Mouse (Mus musculus) embryo, embryonic 11.5 days (tissue): ENCODE data around the gene Mlf2.
"Not testable (repeated sequence)": the region's sequence is repeated elsewhere in the genome, so short reads cannot be mapped to it uniquely, and the experiment has no call there.

Experiments
- DNase-seq: peaks from one replicate; pipeline ENCODE4 v3.0.0-alpha.2; 2012; ENCODE audit warnings: low read depth, low spot score

The Mlf2 gene

DNA sequence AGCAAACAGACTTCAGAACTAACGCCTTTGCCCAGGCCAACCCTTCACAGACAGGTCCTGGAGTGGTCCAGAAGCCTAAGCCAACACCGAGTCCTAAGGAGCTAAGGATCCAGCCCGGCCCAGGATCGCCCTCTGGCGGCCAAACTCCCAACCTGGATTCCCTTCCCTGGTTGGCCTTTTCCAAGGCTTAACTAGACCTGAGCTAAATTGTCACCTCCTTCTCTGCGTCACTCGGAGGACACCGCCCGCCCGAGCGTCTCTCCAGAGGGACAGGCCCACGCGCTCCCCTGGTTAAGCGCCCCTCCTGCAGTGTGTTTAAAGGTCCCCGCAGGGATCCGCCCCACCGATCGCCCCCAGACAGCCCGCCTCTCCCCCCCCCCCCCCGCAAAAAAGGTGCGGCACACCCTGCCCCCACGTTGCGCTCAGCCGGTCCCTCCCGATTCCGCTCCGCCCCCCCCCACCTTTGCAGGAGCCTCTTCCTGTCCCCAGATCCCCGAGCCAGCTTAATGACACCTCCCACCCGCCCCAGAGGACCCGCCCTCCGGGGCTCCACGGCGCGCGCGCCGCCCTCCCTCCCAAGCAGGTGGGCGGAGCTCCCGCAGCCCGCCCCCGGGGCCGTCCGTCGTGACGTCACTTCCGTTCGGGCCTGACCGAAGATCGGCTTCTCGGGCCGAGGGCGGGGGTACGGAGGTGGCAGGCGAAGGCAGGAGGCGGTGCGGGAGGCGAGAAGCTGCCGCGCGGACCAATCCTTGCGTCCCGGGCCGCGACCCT, at the start of gene Mlf2:
Mlf2 (plus strand) TSS at position 633 of the 771 bp plus-strand sequence.
- DNase-seq, result peak; percentile 98

DNA sequence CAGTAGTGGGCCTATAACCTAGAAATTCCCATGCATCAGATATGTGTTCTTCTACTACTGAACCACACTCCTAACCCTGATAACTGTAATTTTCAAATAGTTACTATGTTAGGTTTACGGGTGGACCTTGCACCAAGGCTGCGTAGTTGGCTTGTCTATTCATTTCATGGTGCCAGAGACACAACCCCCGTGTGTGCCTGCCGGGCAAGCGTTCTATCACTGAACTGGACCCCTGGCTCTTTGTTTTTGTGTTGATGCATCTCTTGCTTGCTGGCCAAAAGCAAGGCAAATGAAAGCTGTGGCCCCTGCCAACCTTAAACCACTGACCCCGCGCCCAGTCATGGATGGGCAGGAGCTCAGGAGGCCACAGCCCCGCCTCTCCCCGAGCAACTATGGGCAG, 49.4 kb upstream of the Mlf2 start:
- DNase-seq, result no peak

DNA sequence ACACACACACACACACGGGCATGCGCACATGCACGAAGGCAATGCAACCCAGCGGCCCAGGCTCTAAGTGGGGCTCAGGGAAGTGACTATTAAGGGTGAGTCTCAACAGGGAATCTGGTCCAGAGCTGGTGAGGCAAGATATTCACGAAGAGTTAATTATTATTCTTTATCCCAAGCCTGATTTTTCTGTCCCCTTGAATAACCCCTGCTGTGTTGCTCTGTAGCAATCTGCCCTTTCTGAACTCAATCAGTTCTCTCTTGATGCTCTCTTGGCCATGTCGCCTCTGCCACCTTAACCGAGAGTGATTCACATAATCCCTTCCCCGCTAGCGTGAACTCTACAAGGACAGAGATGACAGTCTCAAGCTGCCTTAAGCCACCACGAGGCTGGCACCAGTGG, 47.8 kb upstream of the Mlf2 start:
- no peak for DNase-seq

DNA sequence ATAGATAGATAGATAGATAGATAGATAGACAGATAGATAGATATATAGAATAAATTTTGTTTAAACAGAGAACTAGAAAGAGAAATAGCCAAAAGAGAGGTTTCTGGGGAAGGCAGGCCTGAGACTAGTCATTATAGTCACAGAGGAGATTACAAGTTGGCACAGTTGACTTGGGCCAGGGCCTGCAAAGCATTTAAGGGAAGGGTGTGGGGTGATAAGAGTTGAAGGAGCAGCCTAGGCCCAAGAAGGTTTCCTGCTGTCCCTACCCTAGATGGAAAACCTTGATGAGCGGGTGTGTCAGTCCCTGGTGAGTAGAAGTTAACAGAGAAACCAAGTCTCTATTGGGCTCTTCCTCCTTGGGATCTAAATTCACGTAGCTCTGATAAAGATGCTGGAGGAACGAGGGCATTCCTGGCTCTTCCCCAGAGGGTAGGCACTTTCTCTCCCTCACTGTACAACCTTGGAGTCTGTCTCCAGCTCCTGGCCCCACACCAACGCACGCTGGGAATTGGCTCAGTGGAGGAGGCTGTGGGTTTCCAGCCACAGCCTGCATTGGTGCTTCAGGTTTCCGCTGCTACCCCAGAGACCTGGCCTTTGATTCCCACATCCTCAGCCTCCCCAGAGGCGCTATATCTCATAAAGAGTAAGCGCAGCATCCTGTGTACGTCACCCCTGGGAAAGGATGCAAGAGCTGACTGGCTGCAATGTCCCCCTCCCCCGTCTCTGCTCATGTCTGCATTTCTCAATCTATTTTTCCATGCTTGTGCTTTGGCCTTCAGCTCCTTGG, 46.3 kb upstream of the Mlf2 start:
- no peak for DNase-seq

DNA sequence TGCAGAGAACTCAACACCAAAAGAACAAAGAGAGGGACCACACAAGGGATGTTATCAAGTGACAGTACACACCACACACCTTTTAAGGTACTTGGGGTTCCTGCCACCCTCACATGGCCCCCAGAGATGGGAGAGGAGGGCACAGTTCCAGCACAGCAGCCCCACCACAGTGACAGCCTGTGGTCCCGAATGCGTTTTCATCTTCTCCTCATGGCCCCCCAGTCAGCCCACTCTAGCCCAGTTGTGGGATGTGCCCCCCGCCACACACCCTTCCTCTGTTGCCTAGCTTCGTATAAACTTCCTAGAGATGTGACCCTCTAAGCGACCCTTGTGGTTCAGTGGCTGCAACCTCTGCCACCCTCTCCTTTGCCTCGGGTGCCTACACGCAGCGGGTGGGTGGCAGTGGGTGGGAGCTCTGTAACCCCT, 45.2 kb upstream of the Mlf2 start:
- no peak for DNase-seq

DNA sequence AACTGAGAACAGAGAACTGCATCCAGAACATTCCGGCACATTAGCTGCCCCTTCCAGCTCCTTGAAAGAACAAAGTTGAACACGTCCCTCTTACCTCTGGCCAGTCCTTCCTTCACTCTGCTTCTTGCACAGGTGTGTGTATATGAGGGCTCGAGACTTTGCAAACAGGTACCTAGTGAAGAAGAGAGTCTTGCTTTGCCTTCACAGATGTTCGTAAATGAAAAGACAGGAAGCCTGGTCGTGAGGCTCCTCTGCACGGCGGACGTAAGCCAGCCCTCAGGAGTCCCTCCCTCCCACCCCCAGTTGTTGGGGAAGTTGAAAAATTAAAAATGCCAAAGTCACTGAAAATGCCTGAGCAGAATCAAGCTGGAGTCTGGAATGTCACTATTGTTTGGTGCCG, 43.2 kb upstream of the Mlf2 start, which contains the start of gene Cd4:
Cd4 (minus strand) TSS at position 236 of the 400 bp plus-strand sequence.
- DNase-seq, result no peak

DNA sequence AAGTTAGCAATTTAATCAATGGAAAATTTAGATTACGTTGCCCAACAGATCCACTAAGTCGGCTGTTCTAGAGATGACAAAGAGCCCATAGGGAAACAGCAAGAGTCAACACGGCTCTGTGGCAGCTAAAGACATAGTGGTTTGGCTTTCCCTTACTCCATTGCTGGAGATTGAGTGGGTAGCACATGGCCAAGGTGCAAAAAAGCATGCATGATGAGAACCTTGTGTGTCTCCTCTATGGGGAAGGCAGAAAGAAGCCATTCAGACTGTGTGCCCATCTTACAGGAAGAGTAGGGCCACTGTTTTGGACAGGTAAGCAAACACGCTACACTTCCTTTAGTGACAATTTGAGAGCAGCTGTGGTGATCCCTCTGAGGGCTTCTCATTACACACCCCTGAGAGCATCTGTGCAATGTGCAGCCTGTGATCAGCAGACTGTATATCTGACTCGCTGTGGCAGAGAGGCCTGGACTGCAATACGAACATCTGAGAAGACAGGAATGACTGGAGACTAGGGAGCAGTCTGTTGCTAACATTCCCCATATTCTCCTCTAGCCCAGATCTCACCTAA, 42.5 kb upstream of the Mlf2 start:
- no peak for DNase-seq

DNA sequence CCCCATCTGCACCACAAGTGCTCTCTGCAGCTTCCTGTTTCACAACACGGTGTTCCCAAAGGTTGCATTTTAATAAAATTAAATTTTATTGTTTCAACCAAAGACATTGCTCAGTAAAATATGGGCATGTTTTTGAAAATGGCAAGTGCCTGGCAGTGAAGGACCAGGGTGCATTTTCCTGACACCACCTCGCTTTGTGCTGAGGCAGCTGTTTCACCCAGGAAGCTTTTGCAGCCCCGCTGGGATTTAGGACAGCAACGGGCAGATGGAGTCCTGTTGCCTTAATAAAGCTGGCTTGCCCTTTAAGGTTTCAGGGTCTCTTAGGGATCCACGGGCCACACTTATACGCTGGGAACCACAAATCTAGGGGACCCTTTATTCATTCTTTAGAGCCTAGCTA, 40.2 kb upstream of the Mlf2 start:
- DNase-seq, result no peak

DNA sequence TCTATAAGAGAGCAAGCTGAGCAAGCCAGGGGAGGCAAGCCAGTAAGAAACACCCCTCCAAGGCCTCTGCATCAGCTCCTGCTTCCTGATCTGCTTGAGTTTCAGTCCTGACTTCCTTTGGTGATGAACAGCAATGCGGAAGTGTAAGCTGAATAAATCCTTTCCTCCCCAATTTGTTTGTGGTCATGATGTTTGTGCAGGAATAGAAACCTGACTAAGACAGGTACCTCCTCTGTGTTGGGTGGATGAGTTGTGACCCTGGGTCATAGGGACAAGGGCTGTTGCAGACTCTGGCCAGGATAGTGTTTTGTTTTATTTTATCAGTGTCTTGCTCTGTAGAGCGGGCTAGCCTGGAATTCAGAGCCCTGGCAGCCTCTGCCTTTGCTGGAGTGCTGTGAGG, 37.1 kb upstream of the Mlf2 start:
- DNase-seq, result not testable (repeated sequence)

DNA sequence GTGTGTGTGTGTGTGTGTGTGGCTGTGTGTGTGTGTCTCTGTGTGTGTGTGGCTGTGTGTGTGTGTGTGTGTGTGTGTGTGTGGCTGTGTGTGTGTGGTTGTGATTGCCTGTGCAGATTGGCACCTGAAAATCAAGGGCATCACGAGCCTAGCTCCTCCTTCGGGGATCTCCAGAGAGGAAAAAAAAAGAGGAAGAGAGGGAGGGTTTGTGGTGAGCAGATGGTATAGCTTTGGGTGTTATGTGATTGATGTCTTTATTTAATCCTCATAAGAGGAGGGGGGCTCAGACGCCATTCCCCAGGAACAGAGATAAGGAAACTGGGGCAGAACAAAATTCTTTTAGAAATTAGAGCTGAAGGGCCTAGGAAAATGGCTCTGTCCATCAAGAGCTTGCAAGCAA, 32.8 kb upstream of the Mlf2 start:
- DNase-seq, result no peak

DNA sequence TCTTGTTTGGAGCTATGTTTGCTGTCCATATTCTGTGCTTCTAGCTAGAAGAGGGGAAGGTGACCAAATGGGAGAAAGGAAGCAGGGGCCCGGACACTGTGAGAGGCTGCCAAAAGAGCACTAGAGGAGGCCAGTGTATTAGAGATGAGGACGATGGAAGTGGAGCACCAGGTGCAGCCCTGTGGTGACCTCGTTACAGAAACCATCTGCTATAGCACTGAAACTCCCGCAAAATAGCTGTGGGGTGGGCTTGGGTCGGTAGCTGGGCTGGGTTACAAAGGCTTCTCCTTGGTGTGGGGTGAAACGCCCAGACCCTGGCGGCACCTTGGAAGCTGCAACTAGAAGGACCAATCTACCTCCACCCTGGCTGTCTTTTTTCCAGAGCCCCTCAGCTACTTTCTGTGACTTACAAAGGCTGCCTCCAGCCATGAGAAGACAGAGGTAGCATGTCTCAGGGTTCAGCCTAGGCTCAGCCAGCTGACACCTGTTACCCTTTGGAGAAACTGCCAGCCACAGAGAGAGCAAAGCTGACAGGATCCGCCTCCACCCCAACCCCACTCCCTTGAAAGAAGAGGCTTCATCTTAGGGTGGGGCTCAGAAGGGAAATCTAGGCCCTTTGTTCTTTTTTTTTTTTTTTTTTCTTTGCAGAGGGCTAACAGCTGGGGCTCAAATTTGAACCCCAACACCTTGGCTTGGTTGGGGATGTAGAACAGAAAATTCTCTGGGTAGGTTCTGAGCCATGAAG, 31.0 kb upstream of the Mlf2 start:
- DNase-seq, result no peak

DNA sequence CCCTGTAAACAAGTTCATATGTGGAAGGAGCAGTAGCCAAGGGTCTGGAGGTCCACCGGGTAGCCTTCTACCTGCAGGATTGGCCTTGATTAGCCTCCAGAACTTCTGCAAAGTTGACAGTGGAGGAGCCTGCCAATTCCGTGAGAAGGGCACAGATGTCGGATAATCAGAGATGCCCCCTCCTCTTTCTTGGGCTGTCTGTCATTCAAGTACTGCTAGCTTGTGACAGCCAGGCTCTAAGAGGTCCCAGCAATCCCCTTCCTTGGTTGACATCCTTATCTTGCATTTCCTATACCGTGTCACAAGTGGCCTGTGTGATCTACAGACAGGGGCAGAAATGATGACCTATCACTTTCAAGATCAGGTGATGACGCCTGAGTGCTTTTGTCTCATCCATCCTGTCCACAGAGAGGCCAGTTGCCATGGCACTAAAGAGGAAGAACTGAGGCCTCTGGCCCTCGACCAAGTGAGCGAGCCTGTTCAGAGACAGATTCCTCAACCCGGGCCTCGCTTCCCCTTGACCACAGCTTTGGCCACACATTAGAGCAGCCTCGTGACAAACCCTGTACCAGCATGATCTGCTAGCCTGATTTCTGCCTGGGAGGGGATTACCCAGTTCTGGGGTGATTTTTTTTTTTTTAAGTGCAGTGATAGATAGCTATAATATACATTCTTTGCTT, 30.2 kb upstream of the Mlf2 start:
- DNase-seq, result no peak

DNA sequence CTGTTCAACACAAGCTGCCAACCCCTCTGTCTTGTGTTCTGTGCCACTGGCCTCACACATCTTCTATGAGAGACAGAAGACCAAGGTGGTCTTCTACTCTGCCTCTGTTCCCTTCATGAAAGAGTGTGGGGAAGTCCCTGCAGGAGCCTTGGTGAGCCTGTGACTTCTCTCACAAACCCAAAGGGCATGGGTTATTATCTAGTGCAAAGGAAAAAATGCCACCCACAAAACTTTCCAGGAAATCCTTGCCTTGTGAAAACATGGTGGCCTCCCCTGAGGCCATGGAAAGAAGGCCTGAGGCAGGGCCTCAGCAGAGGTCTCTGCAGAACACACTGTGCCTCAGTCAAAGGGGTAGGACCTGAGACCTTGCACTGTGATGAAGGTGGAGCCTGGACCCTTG, 29.3 kb upstream of the Mlf2 start:
- no peak for DNase-seq

DNA sequence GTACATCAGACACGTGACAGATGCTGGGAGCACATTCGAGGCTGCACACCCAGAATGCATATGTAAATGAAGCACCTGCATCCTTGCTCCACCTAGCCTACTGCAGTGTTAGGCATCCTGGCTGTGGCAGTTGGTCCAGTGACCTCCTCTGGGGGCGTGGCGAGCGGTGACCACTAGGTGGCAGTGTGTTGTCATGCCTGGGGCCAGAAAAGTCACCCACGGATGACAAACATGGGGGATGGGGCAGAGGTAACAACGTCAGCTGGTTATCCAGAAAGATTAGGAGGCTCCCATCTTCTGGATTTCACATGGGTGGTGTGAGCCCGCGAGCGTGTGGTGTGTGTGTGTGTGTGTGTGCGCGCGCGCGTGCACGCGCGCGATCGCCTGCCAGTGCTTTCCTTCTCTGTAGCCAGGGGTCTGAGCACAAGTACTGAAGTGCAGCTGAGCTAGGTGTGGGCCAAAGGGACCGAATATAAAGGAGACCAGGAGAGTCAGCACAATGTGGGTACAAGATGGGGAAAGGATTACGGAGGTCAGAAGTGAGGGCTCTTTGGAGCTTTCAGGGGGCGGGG, 27.5 kb upstream of the Mlf2 start:
- peak; percentile 89 for DNase-seq

DNA sequence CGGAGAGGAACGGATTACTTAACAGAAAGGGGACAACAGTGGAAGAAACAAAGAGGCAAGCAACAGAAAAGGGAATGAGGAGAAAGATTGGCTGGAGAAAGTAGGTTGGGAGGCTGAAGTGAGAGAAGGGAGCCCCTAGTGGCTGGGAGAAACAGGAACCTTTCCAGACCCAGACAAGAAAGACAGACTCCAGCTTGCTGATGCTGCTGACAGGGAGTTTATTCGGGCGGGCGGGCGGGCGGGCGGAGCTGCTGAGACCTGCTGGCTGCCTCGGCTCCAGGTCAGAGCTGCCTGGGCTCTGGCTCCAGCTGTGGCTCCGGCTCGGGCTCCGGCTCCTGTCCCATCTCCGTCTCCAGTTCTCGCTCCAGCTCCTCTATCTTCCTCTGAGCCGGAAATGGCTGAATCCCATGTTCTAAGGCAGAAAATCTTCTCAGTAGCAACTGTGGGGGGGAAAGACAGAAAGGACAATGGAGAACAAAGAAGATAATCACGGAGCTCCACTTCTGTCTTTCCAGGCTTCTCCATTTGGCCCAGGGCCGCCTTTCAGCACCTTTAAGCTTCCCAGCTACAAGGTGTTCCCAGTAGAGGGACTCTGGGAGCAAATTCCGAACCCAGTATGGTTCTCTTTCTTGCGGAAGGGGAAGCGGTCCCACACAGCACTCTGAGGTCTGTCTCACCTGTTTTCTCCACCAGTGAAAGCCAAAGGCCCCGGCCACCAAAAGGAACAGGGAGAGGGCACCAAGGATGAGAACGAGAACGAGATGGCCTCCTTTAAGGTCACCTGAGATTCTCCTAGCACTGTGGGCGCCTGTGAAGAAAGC, 26.8 kb upstream of the Mlf2 start:
- DNase-seq, result peak; percentile 72

DNA sequence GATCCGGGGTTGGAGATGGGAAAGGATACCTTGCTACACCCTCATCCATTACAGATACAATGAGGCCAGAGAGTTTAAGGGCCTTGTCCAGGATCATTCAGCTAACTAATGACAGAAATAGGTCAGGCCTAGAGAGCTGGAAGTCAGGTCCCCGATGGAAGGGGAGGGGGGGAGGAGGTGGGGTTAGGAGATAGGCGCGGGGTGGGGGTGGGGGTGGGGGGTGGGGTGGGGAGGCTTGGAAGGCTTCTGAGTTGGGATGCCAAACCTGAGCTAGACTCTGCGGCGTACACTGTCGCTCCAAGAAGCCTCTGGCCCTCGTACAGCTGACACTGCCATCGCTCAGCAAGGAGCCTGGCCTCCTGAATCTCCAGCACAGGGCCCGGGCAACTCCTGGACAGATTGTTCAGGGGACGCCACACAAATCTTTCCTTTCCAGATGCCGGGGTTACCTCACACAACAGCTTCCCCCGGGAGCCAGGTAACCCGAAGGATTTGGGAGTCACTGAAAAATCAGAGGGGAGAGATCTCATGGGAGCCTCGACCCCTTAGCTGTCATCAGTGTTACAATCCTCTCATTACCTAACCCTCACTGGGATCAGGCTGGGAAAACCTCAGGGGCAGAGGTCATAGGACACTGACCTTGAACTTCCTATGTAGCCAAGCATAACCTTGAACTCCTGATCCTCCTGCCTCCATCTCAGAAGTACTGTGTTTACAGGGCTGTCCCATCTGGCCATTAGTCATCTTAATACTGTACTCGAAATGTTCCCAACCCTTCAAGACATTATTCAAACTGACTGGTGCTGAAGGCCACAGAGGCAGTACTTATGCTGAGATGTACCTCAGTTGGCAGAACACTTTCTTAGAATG, 26.0 kb upstream of the Mlf2 start:
- no peak for DNase-seq

DNA sequence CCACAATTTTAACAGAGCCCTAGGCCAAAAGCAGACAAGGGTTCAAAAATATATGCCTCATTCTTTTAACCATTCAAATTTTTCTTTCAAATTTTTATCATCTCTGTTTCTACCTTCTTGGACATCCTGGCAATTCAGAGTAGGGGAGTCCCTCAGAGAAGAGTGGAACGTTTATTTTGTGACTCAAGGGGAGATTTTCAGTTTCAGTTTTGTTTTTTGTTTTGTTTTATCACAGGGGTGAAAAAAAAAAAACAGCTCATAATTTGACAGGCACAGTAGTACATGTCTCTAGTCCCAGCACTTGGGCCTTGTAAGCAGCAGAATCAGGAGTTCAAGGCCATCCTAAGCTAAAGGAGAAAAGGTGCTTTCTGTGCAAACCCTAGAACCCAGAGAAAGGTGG, 23.4 kb upstream of the Mlf2 start:
- DNase-seq, result no peak

DNA sequence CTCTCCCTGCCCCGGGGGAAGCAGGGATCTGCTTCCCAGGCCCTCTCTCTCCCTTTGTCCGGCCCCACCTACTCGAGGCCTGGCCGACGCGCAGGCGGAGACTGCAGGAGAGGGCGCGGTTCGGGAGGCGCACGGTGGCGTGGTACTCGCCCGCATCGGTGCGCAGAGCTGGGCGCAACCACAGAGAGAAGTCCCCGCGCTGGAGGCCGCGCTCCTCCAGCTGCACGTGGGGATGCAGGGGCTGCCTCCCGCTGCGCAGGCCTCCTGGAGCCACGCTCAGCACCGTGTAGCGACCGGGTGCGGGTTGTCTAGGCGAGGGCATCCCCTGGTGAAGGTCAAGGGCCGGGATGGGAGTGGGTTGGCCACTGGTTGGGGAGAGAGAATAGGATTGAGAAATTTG, 21.2 kb upstream of the Mlf2 start:
- DNase-seq, result no peak

DNA sequence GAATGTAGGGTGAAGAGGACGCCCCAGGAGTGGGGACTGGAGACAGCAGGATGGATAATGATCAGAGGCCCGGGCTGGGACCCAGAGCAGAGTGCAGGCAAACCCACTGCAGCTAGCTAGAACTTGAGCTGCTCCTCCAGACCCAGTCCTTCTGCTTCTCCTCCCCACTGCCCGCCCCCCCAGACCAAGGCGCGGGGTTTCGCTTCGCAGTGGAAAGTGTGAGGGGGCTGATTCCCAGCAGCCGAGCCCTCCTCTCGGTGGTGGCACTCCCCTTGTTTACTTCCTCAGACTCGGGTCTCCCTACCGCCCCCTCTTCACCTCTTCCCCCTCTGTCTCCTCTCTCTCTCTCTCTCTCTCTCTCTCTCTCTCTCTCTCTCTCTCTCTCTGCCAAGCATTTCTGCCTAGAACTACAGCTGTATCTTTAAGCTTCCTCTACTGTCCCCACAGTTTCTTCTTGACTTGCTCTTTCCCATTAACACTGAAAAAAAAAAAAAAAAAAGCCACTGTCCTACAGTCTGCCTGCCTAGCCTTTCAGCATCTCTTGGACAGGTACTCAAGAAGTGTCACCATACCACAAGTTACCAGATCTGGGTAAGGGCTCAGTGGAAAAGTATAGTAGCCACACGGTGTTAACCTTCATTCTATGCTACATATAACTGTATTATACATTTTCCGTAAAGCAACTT, 19.5 kb upstream of the Mlf2 start, which contains the start of gene Lag3:
Lag3 (minus strand) TSS at position 173 of the 686 bp plus-strand sequence.
- no peak for DNase-seq
